Mouse (Mus musculus): ENCODE measurements at regions not wholly inside any gene's neighbourhood (a gene's known extent, or its start where the extent isn't known, plus 50 kb on each side); places are given as distances from the start of the nearest gene placed in this dataset.
"Not testable (repeated sequence)": the region's sequence is repeated elsewhere in the genome, so short reads cannot be mapped to it uniquely, and the experiment has no call there.

DNA sequence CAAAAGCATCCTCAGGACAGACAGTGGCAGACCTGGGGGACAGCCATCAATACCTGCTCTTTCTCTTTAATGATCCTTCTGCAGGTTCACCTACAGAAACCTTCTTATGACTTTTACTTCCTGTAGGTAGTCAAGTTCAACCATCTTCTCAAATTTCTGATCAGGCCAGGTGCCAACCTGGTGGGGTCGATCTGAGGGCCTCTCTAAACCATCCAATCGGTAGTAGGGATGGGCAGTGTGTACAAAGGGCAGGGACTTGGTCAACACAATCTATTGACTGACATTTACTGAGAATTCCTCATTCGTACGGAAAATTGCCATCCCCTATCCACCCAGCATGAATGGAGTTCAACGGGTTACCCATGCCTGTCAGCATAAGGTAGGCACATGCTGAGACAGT, 74.8 kb upstream of the Alkbh8 start:
- Histone ChIP-seq H3K27me3 (ENCODE audit: control insufficient read depth, insufficient read depth, low read length) (no peaks in the 10 kb centered on the region), H3K27ac (ENCODE audit: control insufficient read depth, insufficient read depth, low read depth, low read length) (no peak overlapping the region), H3K4me3 (ENCODE audit: control insufficient read depth, low read depth, low read length) (no peak overlapping the region), H3K36me3 (ENCODE audit: control insufficient read depth, insufficient read depth, low read length) (no peaks in the 10 kb centered on the region), H3K4me1 (ENCODE audit: control insufficient read depth, insufficient read depth, low read length) (no peaks in the 10 kb centered on the region)
- TF ChIP-seq POLR2A (IDR thresholded peaks at IDR 0.05; ENCODE audit: control insufficient read depth, low read depth, low read length) (no peak), CTCF (IDR thresholded peaks at IDR 0.05; ENCODE audit: control insufficient read depth, insufficient read depth, insufficient replicate concordance, low read depth, low read length) (no peak)

DNA sequence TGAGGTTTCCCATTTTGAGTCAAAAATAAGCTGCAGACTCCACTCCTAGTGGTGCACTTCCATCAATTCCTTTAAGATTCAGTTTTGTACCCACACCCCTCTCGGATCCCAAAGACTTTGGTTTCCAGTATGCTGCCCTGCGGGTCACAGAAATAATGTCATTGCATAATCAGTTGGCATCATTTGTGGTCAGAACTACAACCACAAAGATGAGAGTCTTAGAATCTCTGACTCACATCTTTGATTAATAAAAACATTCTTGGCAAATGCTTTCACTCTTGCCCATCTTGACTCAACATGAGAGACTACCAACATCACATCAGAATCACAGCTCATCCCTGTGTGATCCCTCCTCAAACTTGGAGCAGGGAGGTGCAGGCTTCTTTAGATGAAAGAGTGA, 74.1 kb upstream of the Alkbh8 start:
- Histone ChIP-seq H3K4me3 (ENCODE audit: control insufficient read depth, low read depth, low read length) (no peak overlapping the region), H3K4me1 (ENCODE audit: control insufficient read depth, insufficient read depth, low read length) (no peaks in the 10 kb centered on the region), H3K27ac (ENCODE audit: control insufficient read depth, insufficient read depth, low read depth, low read length) (no peak overlapping the region), H3K27me3 (ENCODE audit: control insufficient read depth, insufficient read depth, low read length) (no peaks in the 10 kb centered on the region), H3K36me3 (ENCODE audit: control insufficient read depth, insufficient read depth, low read length) (no peaks in the 10 kb centered on the region)
- TF ChIP-seq CTCF (IDR thresholded peaks at IDR 0.05; ENCODE audit: control insufficient read depth, insufficient read depth, insufficient replicate concordance, low read depth, low read length) (no peak), POLR2A (IDR thresholded peaks at IDR 0.05; ENCODE audit: control insufficient read depth, low read depth, low read length) (no peak)

DNA sequence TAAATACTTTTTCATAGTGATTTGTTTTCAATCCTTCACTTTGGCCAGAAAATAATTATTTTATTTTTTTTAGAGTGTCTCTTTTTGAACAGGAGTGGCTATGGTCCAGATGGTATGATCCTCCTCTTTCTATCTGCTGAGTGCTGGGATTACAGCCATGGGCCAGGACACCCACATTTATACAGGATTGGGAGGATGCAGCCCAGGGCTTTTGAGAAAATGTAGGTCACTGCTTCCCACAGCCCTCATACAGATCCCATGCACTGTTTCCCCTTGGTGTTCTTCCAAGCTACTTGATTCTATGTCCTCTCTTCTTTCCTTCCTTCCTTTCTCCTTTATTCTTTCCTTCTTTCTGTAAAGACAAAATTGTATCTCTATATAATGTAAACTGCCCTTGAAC, 70.5 kb upstream of the Alkbh8 start:
- TF ChIP-seq POLR2A (IDR thresholded peaks at IDR 0.05; ENCODE audit: control insufficient read depth, low read depth, low read length), result no peak
- no peak for TF ChIP-seq CTCF (IDR thresholded peaks at IDR 0.05; ENCODE audit: control insufficient read depth, insufficient read depth, insufficient replicate concordance, low read depth, low read length)
- Histone ChIP-seq H3K4me1 (ENCODE audit: control insufficient read depth, insufficient read depth, low read length) (no peaks in the 10 kb centered on the region), H3K36me3 (ENCODE audit: control insufficient read depth, insufficient read depth, low read length) (no peaks in the 10 kb centered on the region), H3K27me3 (ENCODE audit: control insufficient read depth, insufficient read depth, low read length) (no peaks in the 10 kb centered on the region), H3K4me3 (ENCODE audit: control insufficient read depth, low read depth, low read length) (no peak overlapping the region), H3K27ac (ENCODE audit: control insufficient read depth, insufficient read depth, low read depth, low read length) (no peak overlapping the region)

DNA sequence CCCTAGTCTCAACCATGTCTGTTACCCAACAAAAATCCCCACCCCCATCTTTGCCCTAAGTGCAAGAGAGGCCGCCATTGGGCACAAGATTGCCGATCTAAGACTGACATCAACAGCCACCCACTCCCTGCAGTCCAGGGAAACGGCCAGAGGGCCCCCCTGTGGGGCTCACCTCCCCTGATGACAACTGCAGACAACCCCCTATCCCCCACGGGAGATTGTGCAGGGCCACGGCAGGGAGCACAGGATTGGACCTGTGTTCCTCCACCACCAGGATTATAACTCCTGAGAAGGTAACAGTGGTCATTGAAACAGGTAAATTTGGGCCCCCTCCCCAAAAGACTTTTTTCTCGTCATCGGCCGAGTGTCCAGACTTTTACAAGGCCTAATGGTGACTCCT, 54.4 kb upstream of the Alkbh8 start:
- not testable (repeated sequence) for H3K27me3 ChIP-seq (ENCODE audit: control insufficient read depth, insufficient read depth, low read length); H3K36me3 ChIP-seq (ENCODE audit: control insufficient read depth, insufficient read depth, low read length)

DNA sequence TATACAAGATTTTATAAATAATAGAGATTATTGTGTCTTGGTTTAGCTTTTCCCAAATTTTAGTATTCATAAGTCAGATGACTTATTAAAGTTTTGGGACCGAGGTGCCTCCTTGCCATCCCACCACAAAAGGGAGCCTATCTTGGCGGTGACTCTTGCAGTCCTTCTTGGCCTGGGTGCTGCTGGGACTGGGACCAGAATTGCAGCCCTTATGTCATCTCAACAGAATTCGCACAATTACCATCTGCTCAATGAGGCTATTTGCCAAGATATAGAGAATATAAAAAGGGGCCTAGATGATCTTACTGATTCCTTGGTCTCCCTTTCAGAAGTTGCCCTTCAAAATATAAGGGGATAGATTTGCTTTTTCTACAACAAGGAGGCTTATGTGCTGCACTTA, 53.0 kb upstream of the Alkbh8 start:
- H3K4me1 ChIP-seq (ENCODE audit: control insufficient read depth, insufficient read depth, low read length); H3K27me3 ChIP-seq (ENCODE audit: control insufficient read depth, insufficient read depth, low read length); H3K36me3 ChIP-seq (ENCODE audit: control insufficient read depth, insufficient read depth, low read length); H3K4me3 ChIP-seq (ENCODE audit: control insufficient read depth, low read depth, low read length); H3K27ac ChIP-seq (ENCODE audit: control insufficient read depth, insufficient read depth, low read depth, low read length): not testable (repeated sequence)

More for the DNA sequence above, 54.4 kb upstream of the Alkbh8 start:
- H3K4me3 ChIP-seq (ENCODE audit: control insufficient read depth, low read depth, low read length); H3K4me1 ChIP-seq (ENCODE audit: control insufficient read depth, insufficient read depth, low read length); H3K27ac ChIP-seq (ENCODE audit: control insufficient read depth, insufficient read depth, low read depth, low read length): not testable (repeated sequence)

DNA sequence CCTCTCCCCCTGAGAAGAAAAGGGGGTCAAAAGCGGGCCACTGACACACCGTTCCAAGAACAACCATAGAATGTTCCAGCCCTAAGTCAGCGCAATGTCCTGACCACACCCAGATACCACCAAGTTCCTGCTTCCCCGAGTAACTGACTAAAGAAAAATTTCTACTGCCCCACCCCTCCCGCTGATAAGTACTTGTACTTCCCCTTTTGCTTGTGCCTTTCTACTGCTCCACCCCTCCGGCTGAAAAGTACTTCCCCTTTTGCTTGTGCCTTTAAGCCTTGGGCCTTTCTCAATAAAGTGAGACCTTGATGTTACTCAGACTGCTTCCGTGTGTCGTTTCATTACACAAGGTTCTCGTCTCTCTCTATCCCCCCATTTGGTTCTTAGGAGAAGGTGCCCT, 51.6 kb upstream of the Alkbh8 start:
- not testable (repeated sequence) for H3K27me3 ChIP-seq (ENCODE audit: control insufficient read depth, insufficient read depth, low read length); H3K36me3 ChIP-seq (ENCODE audit: control insufficient read depth, insufficient read depth, low read length); H3K4me3 ChIP-seq (ENCODE audit: control insufficient read depth, low read depth, low read length); H3K4me1 ChIP-seq (ENCODE audit: control insufficient read depth, insufficient read depth, low read length); H3K27ac ChIP-seq (ENCODE audit: control insufficient read depth, insufficient read depth, low read depth, low read length)
